Mouse (Mus musculus): Measurements from ENCODE around the gene Asb17. TPM values are rescaled to one million over a fixed set of nuclear protein-coding genes. Genes with fewer than 3 reads are reported as not detected.

The Asb17 gene
- polyA plus RNA-seq (2012; fragmentation: generic; extraction: Trizol), result not detected

DNA sequence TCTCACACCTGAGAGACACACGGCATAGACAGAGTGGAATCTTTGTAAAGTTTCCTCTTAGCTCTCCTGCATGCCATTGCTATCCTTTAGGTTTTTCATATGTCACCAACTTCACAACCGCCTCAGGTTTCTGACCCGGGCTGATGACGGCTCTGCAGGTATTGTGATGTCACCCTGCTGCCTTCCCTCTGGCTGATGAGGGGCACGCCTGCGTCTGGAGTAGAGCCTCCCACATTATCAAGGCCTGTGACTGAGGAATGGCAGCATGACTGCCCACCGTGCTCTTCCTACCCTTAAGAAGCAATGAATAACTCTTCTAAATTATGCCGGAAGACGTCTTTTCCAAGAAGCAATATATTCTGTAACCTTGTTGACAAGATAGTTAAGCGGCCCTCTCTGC lies at the start of gene Asb17:
TSS of gene Asb17 (plus strand) at position 180 of the 400 bp plus-strand sequence.

Other genes with a start within 250 kb of the Asb17 start
- not detected for gene St6galnac3, start 119.0 kb upstream of the Asb17 start, polyA plus RNA-seq (2012; fragmentation: generic; extraction: Trizol)
- gene Msh4, start 61.9 kb downstream of the Asb17 start, polyA plus RNA-seq (2012; fragmentation: generic; extraction: Trizol), result under 1 TPM in 1 of 2 experiments, not detected in 1; 0.02 TPM
- 10 to 100 TPM in 1 of 2 experiments, 1 to 10 TPM in 1; 6.4 to 49.8 TPM for gene Rabggtb, start 68.8 kb downstream of the Asb17 start, polyA plus RNA-seq (2012; fragmentation: generic; extraction: Trizol)
- gene Acadm, start 100.4 kb downstream of the Asb17 start, polyA plus RNA-seq (2012; fragmentation: generic; extraction: Trizol), result 10 to 100 TPM in 1 of 2 experiments, 1 to 10 TPM in 1; 4.8 to 94.6 TPM
- under 1 TPM in 1 of 2 experiments, not detected in 1; 0.02 TPM for gene Slc44a5, start 129.2 kb downstream of the Asb17 start, polyA plus RNA-seq (2012; fragmentation: generic; extraction: Trizol)